Mouse (Mus musculus): ENCODE results near the gene Vmp1. TPM values are rescaled to one million over a fixed set of nuclear protein-coding genes. Genes with fewer than 3 reads are reported as not detected.

Vmp1 gene
- polyA plus RNA-seq, 1 experiment: 50.2 TPM

GRCm38 (mm10) chr11:86629445-86629844, 54.2 kb downstream of the Vmp1 start:
- no peak for TF ChIP-seq CTCF (IDR thresholded peaks at IDR 0.05; ENCODE audit: borderline replicate concordance, extremely low read depth, insufficient read depth, insufficient read length)
- no peak for TF ChIP-seq POLR2A (IDR thresholded peaks at IDR 0.05; ENCODE audit: borderline replicate concordance, extremely low read depth, insufficient read depth, insufficient read length, poor library complexity, severe bottlenecking)
- no peak for DNase-seq (ENCODE audit: low read depth)

- DNase-seq (ENCODE audit: low read depth): no peak
- TF ChIP-seq POLR2A (IDR thresholded peaks at IDR 0.05; ENCODE audit: borderline replicate concordance, extremely low read depth, insufficient read depth, insufficient read length, poor library complexity, severe bottlenecking) (no peak), CTCF (IDR thresholded peaks at IDR 0.05; ENCODE audit: borderline replicate concordance, extremely low read depth, insufficient read depth, insufficient read length) (no peak)
These were observed 55.2 kb downstream of the Vmp1 start for GRCm38 (mm10) chr11:86628448-86628847.

GRCm38 (mm10) chr11:86627649-86628048, 56.0 kb downstream of the Vmp1 start:
- no peak for DNase-seq (ENCODE audit: low read depth)

GRCm38 (mm10) chr11:86626714-86627113, 56.9 kb downstream of the Vmp1 start:
- no peak for DNase-seq (ENCODE audit: low read depth)
- no peak for TF ChIP-seq POLR2A (IDR thresholded peaks at IDR 0.05; ENCODE audit: borderline replicate concordance, extremely low read depth, insufficient read depth, insufficient read length, poor library complexity, severe bottlenecking)
- no peak for TF ChIP-seq CTCF (IDR thresholded peaks at IDR 0.05; ENCODE audit: borderline replicate concordance, extremely low read depth, insufficient read depth, insufficient read length)

More at GRCm38 (mm10) chr11:86627649-86628048, 56.0 kb downstream of the Vmp1 start:
- TF ChIP-seq CTCF (IDR thresholded peaks at IDR 0.05; ENCODE audit: borderline replicate concordance, extremely low read depth, insufficient read depth, insufficient read length) (no peak), POLR2A (IDR thresholded peaks at IDR 0.05; ENCODE audit: borderline replicate concordance, extremely low read depth, insufficient read depth, insufficient read length, poor library complexity, severe bottlenecking) (no peak)

- no peak for TF ChIP-seq POLR2A (IDR thresholded peaks at IDR 0.05; ENCODE audit: borderline replicate concordance, extremely low read depth, insufficient read depth, insufficient read length, poor library complexity, severe bottlenecking)
- TF ChIP-seq CTCF (IDR thresholded peaks at IDR 0.05; ENCODE audit: borderline replicate concordance, extremely low read depth, insufficient read depth, insufficient read length): no peak
- no peak for DNase-seq (ENCODE audit: low read depth)
These were observed 59.2 kb downstream of the Vmp1 start for GRCm38 (mm10) chr11:86624237-86624941.

- no peak for DNase-seq (ENCODE audit: low read depth)
- TF ChIP-seq POLR2A (IDR thresholded peaks at IDR 0.05; ENCODE audit: borderline replicate concordance, extremely low read depth, insufficient read depth, insufficient read length, poor library complexity, severe bottlenecking) (no peak), CTCF (IDR thresholded peaks at IDR 0.05; ENCODE audit: borderline replicate concordance, extremely low read depth, insufficient read depth, insufficient read length) (no peak)
These were observed 60.1 kb downstream of the Vmp1 start for GRCm38 (mm10) chr11:86623402-86624010.

GRCm38 (mm10) chr11:86622191-86622912, 61.3 kb downstream of the Vmp1 start:
- no peak for TF ChIP-seq CTCF (IDR thresholded peaks at IDR 0.05; ENCODE audit: borderline replicate concordance, extremely low read depth, insufficient read depth, insufficient read length)
- TF ChIP-seq POLR2A (IDR thresholded peaks at IDR 0.05; ENCODE audit: borderline replicate concordance, extremely low read depth, insufficient read depth, insufficient read length, poor library complexity, severe bottlenecking): no peak
- DNase-seq (ENCODE audit: low read depth): peak; percentile 44

GRCm38 (mm10) chr11:86621139-86621538, 62.5 kb downstream of the Vmp1 start:
- DNase-seq (ENCODE audit: low read depth): no peak
- no peak for TF ChIP-seq POLR2A (IDR thresholded peaks at IDR 0.05; ENCODE audit: borderline replicate concordance, extremely low read depth, insufficient read depth, insufficient read length, poor library complexity, severe bottlenecking)
- TF ChIP-seq CTCF (IDR thresholded peaks at IDR 0.05; ENCODE audit: borderline replicate concordance, extremely low read depth, insufficient read depth, insufficient read length): no peak

- TF ChIP-seq CTCF (IDR thresholded peaks at IDR 0.05; ENCODE audit: borderline replicate concordance, extremely low read depth, insufficient read depth, insufficient read length): no peak
- TF ChIP-seq POLR2A (IDR thresholded peaks at IDR 0.05; ENCODE audit: borderline replicate concordance, extremely low read depth, insufficient read depth, insufficient read length, poor library complexity, severe bottlenecking): no peak
- no peak for DNase-seq (ENCODE audit: low read depth)
These were observed 64.9 kb downstream of the Vmp1 start for GRCm38 (mm10) chr11:86618548-86619335.

- TF ChIP-seq POLR2A (IDR thresholded peaks at IDR 0.05; ENCODE audit: borderline replicate concordance, extremely low read depth, insufficient read depth, insufficient read length, poor library complexity, severe bottlenecking): no peak
- TF ChIP-seq CTCF (IDR thresholded peaks at IDR 0.05; ENCODE audit: borderline replicate concordance, extremely low read depth, insufficient read depth, insufficient read length): no peak
- no peak for DNase-seq (ENCODE audit: low read depth)
These were observed 69.0 kb downstream of the Vmp1 start for GRCm38 (mm10) chr11:86614607-86615006.

All from brain, embryonic 14.5 days (tissue).